Comparison of ENCODE assay signal across 18 mouse cellular contexts in the genomic region with DNA sequence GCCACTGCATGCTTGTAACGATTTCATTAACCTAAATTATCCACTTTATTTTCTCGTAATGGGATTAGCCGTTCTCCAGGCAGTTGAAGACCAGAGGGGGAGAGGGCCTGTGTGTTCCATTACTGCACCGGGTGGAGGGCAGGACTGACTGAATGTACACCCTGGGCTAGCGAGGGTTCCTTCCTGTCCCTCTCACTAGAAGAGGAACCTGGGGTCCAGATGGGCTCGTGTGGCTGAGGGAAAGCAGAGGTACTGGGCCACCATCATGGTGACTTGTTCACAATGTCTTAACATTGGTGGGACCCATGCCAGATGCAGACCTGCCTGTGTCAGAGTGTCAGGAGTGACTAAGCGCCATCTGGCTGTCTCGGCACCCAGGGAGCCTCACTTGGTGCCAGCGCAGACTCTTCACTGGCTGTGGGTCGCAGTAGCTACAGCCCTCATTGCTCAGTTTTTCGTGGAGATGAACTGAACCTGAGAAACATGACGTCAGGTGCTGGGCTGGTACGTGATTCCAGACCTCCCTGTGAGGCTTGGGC. TPM values are rescaled to one million over a fixed set of nuclear protein-coding genes. Genes with fewer than 3 reads are reported as not detected.
A peak's percentile ranks its signal among the peaks of the same experiment; 100 is the strongest.
DNase-seq lines count a peak whose midpoint lies in the region; ATAC-seq and TF ChIP-seq lines count a peak whose summit lies in the region.
"Had no signal": no experiment of that assay in that cellular context is flagged by ENCODE, and none has a peak within 500 bp of the region (broad histone marks: within the 10 kb centered on the region; RNA-seq: fewer than 3 reads in every experiment).

No protein-coding gene starts in this region.

- H3K4me3 ChIP-seq in midbrain, postnatal 0 days (ENCODE audit: low read depth, low read length): no peak overlapping the region
- H3K4me3 ChIP-seq in midbrain, embryonic 11.5 days (ENCODE audit: low read depth, low read length): no peak overlapping the region
- H3K4me3 ChIP-seq: embryonic facial prominence, embryonic 13.5 days; limb, embryonic 10.5 days; liver, embryonic 13.5 days; megakaryocyte, embryonic 14.5 days; neural tube, embryonic 12.5 days had no signal

- DNase-seq in adrenal gland, adult (ENCODE audit: inconsistent age in 2 of 2, low spot score in 1 of 2): peak; percentile 19 to 56
- DNase-seq in adrenal gland, postnatal 4 days (ENCODE audit: low spot score in 2 of 2): no peak
- DNase-seq in midbrain, postnatal 0 days (ENCODE audit: low spot score): peak; percentile 44
- no peak for DNase-seq in midbrain, embryonic 11.5 days (ENCODE audit: low spot score, missing footprints)
- DNase-seq in cerebellum, adult 9-11 months: peak; percentile 90
- DNase-seq in thymus, postnatal 25 days: no peak
- DNase-seq in B cell, adult 2 months: no peak
- no peak for DNase-seq in frontal cortex, postnatal 14 days (ENCODE audit: low spot score in 2 of 2)
- DNase-seq: adrenal gland, adult 8-10 months; kidney, adult 2 months; layer of hippocampus, postnatal 36 days; liver, embryonic 13.5 days; thymus, adult 2 months had no signal

- ATAC-seq in midbrain, postnatal 0 days (ENCODE audit: low FRiP score): no peak
- no peak for ATAC-seq in midbrain, embryonic 11.5 days (ENCODE audit: low FRiP score)

- no peaks in the 10 kb centered on the region for H3K36me3 ChIP-seq in midbrain, postnatal 0 days (ENCODE audit: insufficient read depth, low read length)
- H3K36me3 ChIP-seq in midbrain, embryonic 11.5 days (ENCODE audit: control insufficient read depth, insufficient read depth, low read length): no peaks in the 10 kb centered on the region
- H3K36me3 ChIP-seq: embryonic facial prominence, embryonic 13.5 days; neural tube, embryonic 12.5 days had no signal

- H3K4me2 ChIP-seq in midbrain, postnatal 0 days (ENCODE audit: low read depth, low read length, poor library complexity, severe bottlenecking): no peak overlapping the region
- H3K4me2 ChIP-seq in midbrain, embryonic 11.5 days: no peak overlapping the region
- H3K4me2 ChIP-seq: embryonic facial prominence, embryonic 13.5 days; liver, embryonic 13.5 days; neural tube, embryonic 12.5 days had no signal

- no peaks in the 10 kb centered on the region for H3K4me1 ChIP-seq in midbrain, postnatal 0 days (ENCODE audit: insufficient read depth, low read length)
- peaks cover 2% of the 10 kb centered on the region; the same call in 1 of the 2 replicates for H3K4me1 ChIP-seq in midbrain, embryonic 11.5 days (ENCODE audit: control insufficient read depth, insufficient read depth, low read length)

- no peak overlapping the region for H3K27ac ChIP-seq in midbrain, postnatal 0 days (ENCODE audit: low read depth, low read length)
- no peak overlapping the region for H3K27ac ChIP-seq in midbrain, embryonic 11.5 days (ENCODE audit: low read depth, low read length)
- H3K27ac ChIP-seq: embryonic facial prominence, embryonic 13.5 days; limb, embryonic 10.5 days; liver, embryonic 13.5 days; neural tube, embryonic 12.5 days had no signal

- WGBS in midbrain, postnatal 0 days: 58% methylated on average over 13 of the region's 13 CpGs
- WGBS in midbrain, embryonic 11.5 days: 78% methylated on average over 13 of the region's 13 CpGs

- no peaks in the 10 kb centered on the region for H3K27me3 ChIP-seq in midbrain, postnatal 0 days (ENCODE audit: insufficient read depth, low read length)
- no peaks in the 10 kb centered on the region for H3K27me3 ChIP-seq in midbrain, embryonic 11.5 days (ENCODE audit: control insufficient read depth, insufficient read depth, low read length)
- H3K27me3 ChIP-seq: CH12.LX; embryonic facial prominence, embryonic 13.5 days; liver, embryonic 13.5 days; megakaryocyte, embryonic 14.5 days; neural tube, embryonic 12.5 days had no signal

- H3K9ac ChIP-seq in midbrain, postnatal 0 days (replicated peaks; ENCODE audit: low read length, poor library complexity, severe bottlenecking): no peak overlapping the region
- no peak overlapping the region for H3K9ac ChIP-seq in midbrain, embryonic 11.5 days (ENCODE audit: low read length)
- H3K9ac ChIP-seq: embryonic facial prominence, embryonic 13.5 days; liver, embryonic 13.5 days; neural tube, embryonic 12.5 days had no signal

- no peak for TF ChIP-seq CTCF in midbrain, postnatal 0 days (IDR thresholded peaks at IDR 0.05)

- no peaks in the 10 kb centered on the region for H3K9me3 ChIP-seq in midbrain, postnatal 0 days (ENCODE audit: low read length)
- H3K9me3 ChIP-seq in midbrain, embryonic 11.5 days (ENCODE audit: control insufficient read depth, low read length): no peaks in the 10 kb centered on the region
- H3K9me3 ChIP-seq: embryonic facial prominence, embryonic 13.5 days; limb, embryonic 10.5 days; liver, embryonic 13.5 days; megakaryocyte, embryonic 14.5 days; neural tube, embryonic 12.5 days had no signal

RNA-seq across cellular contexts. Expression of a gene that starts 51.6 kb away (rescaled TPM):
- total RNA-seq in adrenal gland, postnatal 4 days (2021): 10 to 100 TPM; 27.4 to 27.5 TPM
- 34.5 and 34.7 TPM in 2 replicates for total RNA-seq in midbrain, postnatal 0 days (2014; rRNA removed)
- 17.5 and 17.9 TPM in 2 replicates for polyA plus RNA-seq in midbrain, postnatal 0 days (2015; fragmentation: Nextera tagmentation; extraction: Ambion mirVana)
- 23.0 and 24.5 TPM in 2 replicates for polyA plus RNA-seq in midbrain, embryonic 11.5 days (2014; fragmentation: Nextera tagmentation; extraction: Ambion mirVana)

Comparison
In these comparisons a context has a peak if more than half of its experiments do, and no peak if none do; other contexts are left out.
1. DNase-seq: peak in adrenal gland, adult (2 of 2), midbrain, postnatal 0 days (single experiment) and cerebellum, adult 9-11 months (single experiment); none in adrenal gland, postnatal 4 days (0 of 2), midbrain, embryonic 11.5 days (single experiment), thymus, postnatal 25 days (single experiment), B cell, adult 2 months (0 of 2) and frontal cortex, postnatal 14 days (0 of 2).